Mouse (Mus musculus) MEL (cell line): Measurements from ENCODE around the gene Cavin3.

Source experiments
- BHLHE40 ChIP-seq: IDR thresholded peaks from 2 replicates; pipeline ENCODE4 v1.6.1; 2012; ENCODE audit warnings: low read depth, mild to moderate bottlenecking, inconsistent platforms, low read length, improper control_type of control experiment, borderline replicate concordance
- CTCF ChIP-seq, 3 experiments: IDR thresholded peaks in 2 of 3; conservative IDR thresholded peaks in 1 of 3; 2 replicates each; pipeline ENCODE4 v1.5.1; 2011 to 2012; ENCODE audit warnings: low read length in 3 of 3, low read depth in 2 of 3, mild to moderate bottlenecking in 2 of 3, improper control_type of control experiment in 1 of 3, inconsistent platforms in 1 of 3, mixed read lengths in 1 of 3, moderate library complexity in 1 of 3; ENCODE audit not compliant: control insufficient read depth in 1 of 3, insufficient read depth in 1 of 3, poor library complexity in 1 of 3, severe bottlenecking in 1 of 3
- EP300 ChIP-seq, 2 experiments: IDR thresholded peaks; 2 replicates each; pipeline ENCODE4 v1.6.1; 2011; ENCODE audit warnings: improper control_type of control experiment in 2 of 2, low read length in 2 of 2, low read depth in 1 of 2, mild to moderate bottlenecking in 1 of 2
- GATA1 ChIP-seq: IDR thresholded peaks from 2 replicates; pipeline ENCODE4 v1.6.1; 2011; ENCODE audit warnings: low read depth, low read length, improper control_type of control experiment
- POLR2A ChIP-seq, 2 experiments: IDR thresholded peaks; 2 replicates each; pipeline ENCODE4 v1.6.1; 2011 to 2012; ENCODE audit warnings: low read length in 2 of 2, mild to moderate bottlenecking in 2 of 2, control low read depth in 1 of 2, improper control_type of control experiment in 1 of 2, low read depth in 1 of 2, moderate library complexity in 1 of 2; ENCODE audit not compliant: control insufficient read depth in 1 of 2, insufficient read depth in 1 of 2, poor library complexity in 1 of 2
- POLR2AphosphoS5 ChIP-seq: IDR thresholded peaks from 2 replicates; pipeline ENCODE4 v1.6.1; 2012; ENCODE audit warnings: low read depth, borderline replicate concordance, mild to moderate bottlenecking, inconsistent platforms, low read length, moderate library complexity, mixed read lengths
- TCF12 ChIP-seq: IDR thresholded peaks from 2 replicates; pipeline ENCODE4 v1.6.1; 2014; ENCODE audit warnings: low read depth, mild to moderate bottlenecking, inconsistent platforms, low read length, improper control_type of control experiment, moderate library complexity
- ZMIZ1 ChIP-seq: IDR thresholded peaks from 2 replicates; pipeline ENCODE4 v1.6.1; 2012; ENCODE audit warnings: low read depth, mild to moderate bottlenecking, inconsistent platforms, low read length, improper control_type of control experiment, moderate library complexity

- no peak for TF ChIP-seq CTCF (IDR thresholded peaks at IDR 0.05 in 2 of 3, conservative IDR thresholded peaks at IDR 0.05 in 1 of 3; ENCODE audit: control insufficient read depth in 1 of 3, insufficient read depth in 1 of 3, low read depth in 2 of 3, low read length in 3 of 3, poor library complexity in 1 of 3, severe bottlenecking in 1 of 3)
- TF ChIP-seq ZMIZ1, result no peak
- TF ChIP-seq POLR2A (IDR thresholded peaks at IDR 0.05; ENCODE audit: control insufficient read depth in 1 of 2, insufficient read depth in 1 of 2, low read depth in 1 of 2, low read length in 2 of 2, poor library complexity in 1 of 2), result no peak
- TF ChIP-seq EP300 (IDR thresholded peaks at IDR 0.05; ENCODE audit: low read depth in 1 of 2, low read length in 2 of 2), result no peak
- no peak for TF ChIP-seq TCF12
- no peak for TF ChIP-seq GATA1
- no peak for TF ChIP-seq BHLHE40
- TF ChIP-seq POLR2AphosphoS5, result no peak
Measured at GRCm38 (mm10) chr7:105520201-105520600, 38.1 kb upstream of the Cavin3 start.
